11 mouse cellular contexts compared by ENCODE assay signal in genomic region chr2:31808410-31809357, GRCm38 (mm10). TPM values are rescaled to one million over a fixed set of nuclear protein-coding genes. Genes with fewer than 3 reads are reported as not detected.
DNase-seq lines count a peak whose midpoint lies in the region; ATAC-seq and TF ChIP-seq lines count a peak whose summit lies in the region.
"Had no signal": no experiment of that assay in that cellular context is flagged by ENCODE, and none has a peak within 500 bp of the region (broad histone marks: within the 10 kb centered on the region; RNA-seq: fewer than 3 reads in every experiment).

No protein-coding gene starts in this region.

- peak; percentile 14; the same call in 1 of the 2 replicates for ATAC-seq in lung, embryonic 14.5 days (ENCODE audit: insufficient read depth)
- ATAC-seq in neural tube, embryonic 14.5 days (ENCODE audit: low read depth), result 0 out of 2 replicates have a peak, but pooled peaks have one; percentile 18
- no peak for ATAC-seq in CD4-positive, CD25-positive, alpha-beta regulatory T cell, adult 4 months

- intact Hi-C loops in heart, postnatal 14 days (cut with DNase I), result no loop called here

- no peak overlapping the region for H3K4me2 ChIP-seq in lung, embryonic 14.5 days
- H3K4me2 ChIP-seq in neural tube, embryonic 14.5 days (ENCODE audit: low read depth, low read length), result no peak overlapping the region

- H3K4me3 ChIP-seq in lung, embryonic 14.5 days (ENCODE audit: low read depth, low read length), result no peak overlapping the region
- no peak overlapping the region for H3K4me3 ChIP-seq in neural tube, embryonic 14.5 days (ENCODE audit: low read depth, low read length)
- H3K4me3 ChIP-seq in thymus, adult 2 months (ENCODE audit: control insufficient read depth, insufficient read depth, low read length), result no peak overlapping the region

- H3K9me3 ChIP-seq in lung, embryonic 14.5 days (ENCODE audit: low read depth, low read length), result no peaks in the 10 kb centered on the region
- H3K9me3 ChIP-seq in neural tube, embryonic 14.5 days (ENCODE audit: control insufficient read depth, low read length), result no peaks in the 10 kb centered on the region

- peaks cover 15% of the 10 kb centered on the region for H3K36me3 ChIP-seq in lung, embryonic 14.5 days (ENCODE audit: insufficient read depth)
- H3K36me3 ChIP-seq in neural tube, embryonic 14.5 days (ENCODE audit: control insufficient read depth, insufficient read depth, low read length), result no peaks in the 10 kb centered on the region
- H3K36me3 ChIP-seq in thymus, adult 2 months (ENCODE audit: control insufficient read depth, insufficient read depth, low read length), result no peaks in the 10 kb centered on the region; the same call in 1 of the 2 replicates

- DNase-seq in lung, embryonic 14.5 days, result no peak
- DNase-seq in lung, postnatal 36 days, result no peak
- DNase-seq in heart, postnatal 14 days, result peak; percentile 38 to 52
- DNase-seq in kidney, postnatal 10 days, result peak; percentile 71
- DNase-seq in thymus, postnatal 0 days (ENCODE audit: low spot score), result no peak
- no peak for DNase-seq in thymus, adult 2 months
- DNase-seq: lung, postnatal 4 days; right cerebral cortex, postnatal 25 days had no signal

- no peaks in the 10 kb centered on the region for H3K27me3 ChIP-seq in lung, embryonic 14.5 days (ENCODE audit: insufficient read depth, low read length)
- H3K27me3 ChIP-seq in neural tube, embryonic 14.5 days (ENCODE audit: control insufficient read depth, insufficient read depth, low read length), result no peaks in the 10 kb centered on the region
- H3K27me3 ChIP-seq in thymus, adult 2 months (ENCODE audit: control insufficient read depth, insufficient read depth, low read length), result no peaks in the 10 kb centered on the region

- WGBS in lung, embryonic 14.5 days, result 45% methylated on average over 28 of the region's 28 CpGs
- WGBS in neural tube, embryonic 14.5 days, result 34% methylated on average over 28 of the region's 28 CpGs
- 84% methylated on average over 28 of the region's 28 CpGs for WGBS in thymus, adult 2 months

- H3K27ac ChIP-seq in lung, embryonic 14.5 days (ENCODE audit: low read depth), result no peak overlapping the region
- no peak overlapping the region for H3K27ac ChIP-seq in neural tube, embryonic 14.5 days (ENCODE audit: low read depth, low read length)
- no peak overlapping the region for H3K27ac ChIP-seq in thymus, adult 2 months (ENCODE audit: control insufficient read depth, insufficient read depth, low read length)

- peak; percentile 49 for TF ChIP-seq CTCF in lung, embryonic 14.5 days (IDR thresholded peaks at IDR 0.05; ENCODE audit: low read depth)
- TF ChIP-seq CTCF in thymus, adult 2 months (IDR thresholded peaks at IDR 0.05; ENCODE audit: borderline replicate concordance, control insufficient read depth, extremely low read depth, insufficient read depth, low read length, poor library complexity), result no peak

- no peaks in the 10 kb centered on the region for H3K4me1 ChIP-seq in lung, embryonic 14.5 days (ENCODE audit: insufficient read depth)
- H3K4me1 ChIP-seq in neural tube, embryonic 14.5 days (ENCODE audit: control insufficient read depth, insufficient read depth, low read length), result peaks cover 42% of the 10 kb centered on the region
- H3K4me1 ChIP-seq in thymus, adult 2 months (replicated peaks; ENCODE audit: control insufficient read depth, insufficient read depth, low read length), result peaks cover 18% of the 10 kb centered on the region

- H3K9ac ChIP-seq in lung, embryonic 14.5 days, result no peak overlapping the region
- no peak overlapping the region for H3K9ac ChIP-seq in neural tube, embryonic 14.5 days (replicated peaks; ENCODE audit: low read depth, low read length)

- TF ChIP-seq POLR2A in thymus, adult 2 months (IDR thresholded peaks at IDR 0.05; ENCODE audit: control insufficient read depth, extremely low read depth, insufficient read depth, low read length, poor library complexity), result no peak

RNA-seq across cellular contexts. Expression of gene Qrfp, which starts 1.7 kb away (rescaled TPM):
- polyA plus RNA-seq in lung, embryonic 14.5 days (2014; fragmentation: Nextera tagmentation; extraction: Ambion mirVana), result 0.12 TPM in 1 of 2 replicates, not detected in the other
- total RNA-seq in heart, postnatal 14 days (2021), result not detected
- 0.09 TPM in 1 of 2 replicates, not detected in the other for polyA plus RNA-seq in neural tube, embryonic 14.5 days (2014; fragmentation: Nextera tagmentation; extraction: Ambion mirVana)
- polyA plus RNA-seq in CD4-positive, CD25-positive, alpha-beta regulatory T cell, adult 4 months (2017; shearing (Covaris generic)), result under 1 TPM; 0.11 to 0.20 TPM
- 1.5 and 2.1 TPM in 2 replicates for polyA plus RNA-seq in thymus, postnatal 0 days (2015; fragmentation: Nextera tagmentation; extraction: Ambion mirVana)
- 0.51 and 0.73 TPM in 2 replicates for polyA plus RNA-seq in thymus, adult 2 months (2012; rRNA removed)
- total RNA-seq: layer of hippocampus, adult 8-10 months had no signal

RNA-seq across cellular contexts. Expression of gene Fibcd1, which starts 37.1 kb away (rescaled TPM):
- 0.07 TPM in 1 of 2 replicates, not detected in the other for polyA plus RNA-seq in lung, embryonic 14.5 days (2014; fragmentation: Nextera tagmentation; extraction: Ambion mirVana)
- under 1 TPM in 1 of 2 experiments, not detected in 1; 0.05 TPM for total RNA-seq in heart, postnatal 14 days (2021)
- polyA plus RNA-seq in neural tube, embryonic 14.5 days (2014; fragmentation: Nextera tagmentation; extraction: Ambion mirVana), result 3.8 and 4.3 TPM in 2 replicates
- under 1 TPM; 0.24 to 0.44 TPM for polyA plus RNA-seq in CD4-positive, CD25-positive, alpha-beta regulatory T cell, adult 4 months (2017; shearing (Covaris generic))
- 0.13 and 0.27 TPM in 2 replicates for polyA plus RNA-seq in thymus, postnatal 0 days (2015; fragmentation: Nextera tagmentation; extraction: Ambion mirVana)
- polyA plus RNA-seq in thymus, adult 2 months (2012; rRNA removed), result 0.81 and 1.0 TPM in 2 replicates

Comparison
In these comparisons a context has a peak if more than half of its experiments do, and no peak if none do; other contexts are left out.
1. DNase-seq: peak in heart, postnatal 14 days (2 of 2) and kidney, postnatal 10 days (single experiment); none in lung, embryonic 14.5 days (single experiment), lung, postnatal 36 days (single experiment), thymus, postnatal 0 days (single experiment) and thymus, adult 2 months (single experiment).